ENCODE assay signal across 7 mouse cellular contexts in the genomic region with DNA sequence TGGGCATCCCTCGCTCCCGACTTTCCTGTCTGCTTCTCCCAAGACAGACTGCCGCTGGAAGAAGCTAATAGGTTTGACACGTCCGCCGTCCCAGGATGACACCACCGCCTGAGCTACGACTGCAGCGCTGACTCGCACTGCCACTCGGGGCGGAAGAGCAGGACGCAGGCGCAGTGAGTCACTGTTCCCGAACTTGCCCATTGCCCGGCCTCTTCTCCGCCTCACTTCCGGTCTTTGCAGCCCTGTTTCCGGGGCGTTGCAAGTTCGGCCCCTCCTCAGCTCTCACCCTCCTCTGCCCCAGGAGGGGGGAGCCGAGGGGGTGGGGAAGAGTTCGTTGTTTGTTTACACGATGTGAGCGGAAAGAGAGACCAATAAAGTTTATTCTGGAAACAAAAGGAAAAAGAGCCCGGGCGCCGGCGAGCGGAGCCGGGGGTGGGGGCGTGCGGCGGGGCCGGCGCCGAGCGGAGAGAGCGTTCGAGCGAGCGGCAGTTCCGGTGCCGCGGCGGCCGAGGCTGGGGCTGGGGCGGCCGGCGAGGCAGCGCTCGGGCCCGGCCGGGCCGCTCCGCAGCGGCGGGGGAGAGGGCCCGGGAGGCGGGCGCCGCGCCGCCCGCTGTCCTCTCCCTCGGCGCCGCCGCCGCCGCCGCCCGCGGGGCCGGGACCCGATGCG. TPM values are rescaled to one million over a fixed set of nuclear protein-coding genes. Genes with fewer than 3 reads are reported as not detected.
DNase-seq lines count a peak whose midpoint lies in the region; ATAC-seq lines count a peak whose summit lies in the region.

No protein-coding gene starts in this region.

- H3K27me3 ChIP-seq in intestine, embryonic 15.5 days (replicated peaks), result no peaks in the 10 kb centered on the region
- H3K27me3 ChIP-seq in midbrain, embryonic 10.5 days (ENCODE audit: low read depth, poor library complexity, severe bottlenecking), result peaks cover 4% of the 10 kb centered on the region; the same call in 1 of the 2 replicates

- ATAC-seq in intestine, embryonic 15.5 days, result peak; percentile 98

- peak overlapping the region; percentile 92 for H3K9ac ChIP-seq in intestine, embryonic 15.5 days

- intact Hi-C loops in gastrocnemius, postnatal 36 days (cut with DNase I), result loop anchor here (2.0 to 5.0 kb wide), 2 partner anchors 55 to 112 kb away; no protein-coding TSS in a partner anchor
- intact Hi-C loops in left cerebral cortex, postnatal 25 days (cut with DNase I), result loop anchor here (1.0 kb wide), 1 partner anchor 31 kb away; the partner anchor contains the start of gene Zmat3

- H3K36me3 ChIP-seq in intestine, embryonic 15.5 days, result no peaks in the 10 kb centered on the region
- no peaks in the 10 kb centered on the region for H3K36me3 ChIP-seq in midbrain, embryonic 10.5 days

- peaks cover 18% of the 10 kb centered on the region for H3K4me1 ChIP-seq in intestine, embryonic 15.5 days (replicated peaks)
- H3K4me1 ChIP-seq in midbrain, embryonic 10.5 days, result peaks cover 33% of the 10 kb centered on the region

- peak overlapping the region; percentile 63 for H3K4me2 ChIP-seq in intestine, embryonic 15.5 days (replicated peaks)

- DNase-seq in adrenal gland, adult 2 months, result peak; percentile 98
- peak; percentile 97 for DNase-seq in embryo, embryonic 11.5 days (ENCODE audit: low read depth, low spot score)
- DNase-seq in gastrocnemius, postnatal 36 days, result peak; percentile 92 to 96
- DNase-seq in left cerebral cortex, postnatal 25 days (ENCODE audit: low spot score in 2 of 2), result peak; percentile 96 to 98
- peak; percentile 98 for DNase-seq in midbrain, embryonic 10.5 days (ENCODE audit: low spot score)
- DNase-seq in right cerebral cortex, postnatal 4 days, result peak; percentile 89

- H3K9me3 ChIP-seq in intestine, embryonic 15.5 days, result no peaks in the 10 kb centered on the region
- H3K9me3 ChIP-seq in midbrain, embryonic 10.5 days (replicated peaks), result no peaks in the 10 kb centered on the region

- peak overlapping the region; percentile 93 for H3K4me3 ChIP-seq in intestine, embryonic 15.5 days (replicated peaks)
- peak overlapping the region; percentile 94 for H3K4me3 ChIP-seq in midbrain, embryonic 10.5 days

- under 1% methylated on average over 50 of the region's 77 CpGs for WGBS in intestine, embryonic 15.5 days
- under 1% methylated on average over 65 of the region's 77 CpGs for WGBS in midbrain, embryonic 10.5 days

- peak overlapping the region; percentile 99 for H3K27ac ChIP-seq in intestine, embryonic 15.5 days
- H3K27ac ChIP-seq in midbrain, embryonic 10.5 days (replicated peaks), result peak overlapping the region; percentile 94

RNA-seq across cellular contexts. Expression of gene Pik3ca, which starts 0.5 kb away (rescaled TPM):
- total RNA-seq in adrenal gland, adult 2 months (2021), result 10 to 100 TPM; 42.1 to 49.6 TPM
- 1.3 and 1.5 TPM in 2 replicates for polyA plus RNA-seq in adrenal gland, adult 2 months (2012; rRNA removed)
- 10 to 100 TPM; 32.3 to 46.8 TPM for total RNA-seq in gastrocnemius, postnatal 36 days (2021)
- 7.9 and 10.9 TPM in 2 replicates for polyA plus RNA-seq in intestine, embryonic 15.5 days (2015; fragmentation: Nextera tagmentation; extraction: Ambion mirVana)
- 10 to 100 TPM; 60.9 to 62.3 TPM for total RNA-seq in left cerebral cortex, postnatal 25 days (2021)
- polyA plus RNA-seq in midbrain, embryonic 10.5 days (2016; fragmentation: Nextera tagmentation; extraction: Ambion mirVana), result 6.1 and 6.6 TPM in 2 replicates

RNA-seq across cellular contexts. Expression of gene Zmat3, which starts 31.1 kb away (rescaled TPM):
- 10 to 100 TPM; 17.7 to 18.2 TPM for total RNA-seq in adrenal gland, adult 2 months (2021)
- 8.0 and 11.8 TPM in 2 replicates for polyA plus RNA-seq in adrenal gland, adult 2 months (2012; rRNA removed)
- total RNA-seq in gastrocnemius, postnatal 36 days (2021), result 1 to 10 TPM; 6.4 to 7.1 TPM
- 3.6 and 4.2 TPM in 2 replicates for polyA plus RNA-seq in intestine, embryonic 15.5 days (2015; fragmentation: Nextera tagmentation; extraction: Ambion mirVana)
- total RNA-seq in left cerebral cortex, postnatal 25 days (2021), result 10 to 100 TPM; 96.0 to 98.3 TPM
- polyA plus RNA-seq in midbrain, embryonic 10.5 days (2016; fragmentation: Nextera tagmentation; extraction: Ambion mirVana), result 7.5 and 8.2 TPM in 2 replicates

Comparison
In these comparisons a context has a peak if more than half of its experiments do, and no peak if none do; other contexts are left out.
1. Peak in every context shown above with its lines: DNase-seq, ATAC-seq, H3K4me3 ChIP-seq and H3K27ac ChIP-seq.
2. RNA of gene Zmat3, which starts 31.1 kb away (total RNA-seq): 96.0 to 98.3 TPM in left cerebral cortex, postnatal 25 days; 17.7 to 18.2 TPM in adrenal gland, adult 2 months and 6.4 to 7.1 TPM in gastrocnemius, postnatal 36 days; every median in the first group is over 4 times any median in the second.